Mouse (Mus musculus): ENCODE measurements at regions not wholly inside any gene's neighbourhood (a gene's known extent, or its start where the extent isn't known, plus 50 kb on each side); places are given as distances from the start of the nearest gene placed in this dataset.
A peak's percentile ranks its signal among the peaks of the same experiment; 100 is the strongest.

- no peaks in the 10 kb centered on the region for H3K9me3 ChIP-seq (ENCODE audit: control insufficient read depth, low read length)
- WGBS = 82% methylated on average over 5 of the region's 5 CpGs
- no peak for ATAC-seq (ENCODE audit: low FRiP score, low TSS enrichment)
- H3K4me3 ChIP-seq (replicated peaks; ENCODE audit: low read depth, low read length) = no peak overlapping the region
- H3K36me3 ChIP-seq (ENCODE audit: control insufficient read depth, insufficient read depth, low read length) = no peaks in the 10 kb centered on the region
- H3K4me2 ChIP-seq (ENCODE audit: low read length) = no peak overlapping the region
- H3K4me1 ChIP-seq (ENCODE audit: control insufficient read depth, insufficient read depth, low read length) = no peaks in the 10 kb centered on the region
- H3K27me3 ChIP-seq (ENCODE audit: control insufficient read depth, insufficient read depth, low read length) = no peaks in the 10 kb centered on the region
- no peak for DNase-seq
- H3K27ac ChIP-seq (replicated peaks; ENCODE audit: low read depth, low read length) = no peak overlapping the region
- no peak overlapping the region for H3K9ac ChIP-seq (replicated peaks; ENCODE audit: low read length)
Measured at GRCm38 (mm10) chr4:30933030-30933987, 1030.6 kb upstream of the Map3k7 start.

- no peak overlapping the region for H3K4me3 ChIP-seq (replicated peaks; ENCODE audit: low read depth, low read length)
- H3K9me3 ChIP-seq (ENCODE audit: control insufficient read depth, low read length) = no peaks in the 10 kb centered on the region
- no peaks in the 10 kb centered on the region for H3K36me3 ChIP-seq (ENCODE audit: control insufficient read depth, insufficient read depth, low read length)
- DNase-seq (peak; percentile 37), ATAC-seq (ENCODE audit: low FRiP score, low TSS enrichment) (no peak)
- WGBS = 62% methylated on average over 4 of the region's 4 CpGs
- H3K9ac ChIP-seq (replicated peaks; ENCODE audit: low read length) = no peak overlapping the region
- H3K4me1 ChIP-seq (ENCODE audit: control insufficient read depth, insufficient read depth, low read length) = no peaks in the 10 kb centered on the region
- no peaks in the 10 kb centered on the region for H3K27me3 ChIP-seq (ENCODE audit: control insufficient read depth, insufficient read depth, low read length)
- no peak overlapping the region for H3K4me2 ChIP-seq (ENCODE audit: low read length)
- no peak overlapping the region for H3K27ac ChIP-seq (replicated peaks; ENCODE audit: low read depth, low read length)
Measured at GRCm38 (mm10) chr4:30983611-30984010, 980.3 kb upstream of the Map3k7 start.

- Histone ChIP-seq H3K27me3 (ENCODE audit: control insufficient read depth, insufficient read depth, low read length) (no peaks in the 10 kb centered on the region), H3K4me3 (replicated peaks; ENCODE audit: low read depth, low read length) (no peak overlapping the region), H3K27ac (replicated peaks; ENCODE audit: low read depth, low read length) (no peak overlapping the region), H3K4me2 (ENCODE audit: low read length) (no peak overlapping the region), H3K4me1 (ENCODE audit: control insufficient read depth, insufficient read depth, low read length) (no peaks in the 10 kb centered on the region), H3K36me3 (ENCODE audit: control insufficient read depth, insufficient read depth, low read length) (no peaks in the 10 kb centered on the region), H3K9ac (replicated peaks; ENCODE audit: low read length) (no peak overlapping the region), H3K9me3 (ENCODE audit: control insufficient read depth, low read length) (no peaks in the 10 kb centered on the region)
- ATAC-seq (ENCODE audit: low FRiP score, low TSS enrichment) (no peak), DNase-seq (no peak)
Measured at GRCm38 (mm10) chr4:31012006-31012405, 951.9 kb upstream of the Map3k7 start.

- peaks cover 25% of the 10 kb centered on the region for H3K4me1 ChIP-seq (ENCODE audit: control insufficient read depth, insufficient read depth, low read length)
- ATAC-seq (ENCODE audit: low FRiP score, low TSS enrichment) = peak; percentile 65
- no peak overlapping the region for H3K9ac ChIP-seq (replicated peaks; ENCODE audit: low read length)
- no peak overlapping the region for H3K4me2 ChIP-seq (ENCODE audit: low read length)
- no peaks in the 10 kb centered on the region for H3K27me3 ChIP-seq (ENCODE audit: control insufficient read depth, insufficient read depth, low read length)
- no peak overlapping the region for H3K4me3 ChIP-seq (replicated peaks; ENCODE audit: low read depth, low read length)
- WGBS = 21% methylated on average over 6 of the region's 6 CpGs
- H3K27ac ChIP-seq (replicated peaks; ENCODE audit: low read depth, low read length) = peak overlapping the region; percentile 34; the same call in 1 of the 2 replicates
- H3K36me3 ChIP-seq (ENCODE audit: control insufficient read depth, insufficient read depth, low read length) = no peaks in the 10 kb centered on the region
- no peaks in the 10 kb centered on the region for H3K9me3 ChIP-seq (ENCODE audit: control insufficient read depth, low read length)
- DNase-seq = peak; percentile 66
Measured at GRCm38 (mm10) chr4:31052077-31052677, 911.7 kb upstream of the Map3k7 start.

GRCm38 (mm10) chr4:31076236-31076635, 887.7 kb upstream of the Map3k7 start:
- 91% methylated on average over 3 of the region's 3 CpGs for WGBS
- no peak for ATAC-seq (ENCODE audit: low FRiP score, low TSS enrichment)
- DNase-seq = no peak
- Histone ChIP-seq H3K27me3 (ENCODE audit: control insufficient read depth, insufficient read depth, low read length) (no peaks in the 10 kb centered on the region), H3K4me3 (replicated peaks; ENCODE audit: low read depth, low read length) (no peak overlapping the region), H3K36me3 (ENCODE audit: control insufficient read depth, insufficient read depth, low read length) (no peaks in the 10 kb centered on the region), H3K4me1 (ENCODE audit: control insufficient read depth, insufficient read depth, low read length) (no peaks in the 10 kb centered on the region), H3K9ac (replicated peaks; ENCODE audit: low read length) (no peak overlapping the region), H3K4me2 (ENCODE audit: low read length) (no peak overlapping the region), H3K9me3 (ENCODE audit: control insufficient read depth, low read length) (no peaks in the 10 kb centered on the region), H3K27ac (replicated peaks; ENCODE audit: low read depth, low read length) (no peak overlapping the region)

GRCm38 (mm10) chr4:31121586-31121985, 842.3 kb upstream of the Map3k7 start:
- DNase-seq (peak; percentile 37), ATAC-seq (ENCODE audit: low FRiP score, low TSS enrichment) (no peak)
- no peak overlapping the region for H3K27ac ChIP-seq (replicated peaks; ENCODE audit: low read depth, low read length)
- no peak overlapping the region for H3K4me3 ChIP-seq (replicated peaks; ENCODE audit: low read depth, low read length)
- no peaks in the 10 kb centered on the region for H3K4me1 ChIP-seq (ENCODE audit: control insufficient read depth, insufficient read depth, low read length)
- no peaks in the 10 kb centered on the region for H3K27me3 ChIP-seq (ENCODE audit: control insufficient read depth, insufficient read depth, low read length)
- H3K4me2 ChIP-seq (ENCODE audit: low read length) = no peak overlapping the region
- WGBS = 46% methylated on average over 8 of the region's 8 CpGs
- H3K36me3 ChIP-seq (ENCODE audit: control insufficient read depth, insufficient read depth, low read length) = no peaks in the 10 kb centered on the region
- H3K9ac ChIP-seq (replicated peaks; ENCODE audit: low read length) = no peak overlapping the region
- no peaks in the 10 kb centered on the region for H3K9me3 ChIP-seq (ENCODE audit: control insufficient read depth, low read length)

GRCm38 (mm10) chr4:31143166-31143565, 820.7 kb upstream of the Map3k7 start:
- no peak for DNase-seq
- Histone ChIP-seq H3K27ac (replicated peaks; ENCODE audit: low read depth, low read length) (no peak overlapping the region), H3K36me3 (ENCODE audit: control insufficient read depth, insufficient read depth, low read length) (no peaks in the 10 kb centered on the region), H3K4me2 (ENCODE audit: low read length) (no peak overlapping the region), H3K4me1 (ENCODE audit: control insufficient read depth, insufficient read depth, low read length) (no peaks in the 10 kb centered on the region), H3K9ac (replicated peaks; ENCODE audit: low read length) (no peak overlapping the region), H3K27me3 (ENCODE audit: control insufficient read depth, insufficient read depth, low read length) (no peaks in the 10 kb centered on the region), H3K4me3 (replicated peaks; ENCODE audit: low read depth, low read length) (no peak overlapping the region), H3K9me3 (ENCODE audit: control insufficient read depth, low read length) (no peaks in the 10 kb centered on the region)
- WGBS = 83% methylated on average over 1 of the region's 1 CpGs
- ATAC-seq (ENCODE audit: low FRiP score, low TSS enrichment) = no peak

- ATAC-seq (ENCODE audit: low FRiP score, low TSS enrichment) (no peak), DNase-seq (peak; percentile 21)
- H3K4me3 ChIP-seq (replicated peaks; ENCODE audit: low read depth, low read length) = no peak overlapping the region
- no peak overlapping the region for H3K9ac ChIP-seq (replicated peaks; ENCODE audit: low read length)
- H3K4me2 ChIP-seq (ENCODE audit: low read length) = no peak overlapping the region
- H3K9me3 ChIP-seq (ENCODE audit: control insufficient read depth, low read length) = no peaks in the 10 kb centered on the region
- no peaks in the 10 kb centered on the region for H3K27me3 ChIP-seq (ENCODE audit: control insufficient read depth, insufficient read depth, low read length)
- no peaks in the 10 kb centered on the region for H3K36me3 ChIP-seq (ENCODE audit: control insufficient read depth, insufficient read depth, low read length)
- H3K4me1 ChIP-seq (ENCODE audit: control insufficient read depth, insufficient read depth, low read length) = no peaks in the 10 kb centered on the region; the same call in 1 of the 2 replicates
- H3K27ac ChIP-seq (replicated peaks; ENCODE audit: low read depth, low read length) = no peak overlapping the region
- WGBS = 64% methylated on average over 4 of the region's 4 CpGs
Measured at GRCm38 (mm10) chr4:31167431-31167830, 796.5 kb upstream of the Map3k7 start.

GRCm38 (mm10) chr4:31168357-31168756, 795.5 kb upstream of the Map3k7 start:
- ATAC-seq (ENCODE audit: low FRiP score, low TSS enrichment) (no peak), DNase-seq (no peak)
- no peaks in the 10 kb centered on the region; the same call in 1 of the 2 replicates for H3K4me1 ChIP-seq (ENCODE audit: control insufficient read depth, insufficient read depth, low read length)
- H3K27me3 ChIP-seq (ENCODE audit: control insufficient read depth, insufficient read depth, low read length) = no peaks in the 10 kb centered on the region
- WGBS = 70% methylated on average over 4 of the region's 4 CpGs
- no peak overlapping the region for H3K27ac ChIP-seq (replicated peaks; ENCODE audit: low read depth, low read length)
- H3K36me3 ChIP-seq (ENCODE audit: control insufficient read depth, insufficient read depth, low read length) = no peaks in the 10 kb centered on the region
- H3K9ac ChIP-seq (replicated peaks; ENCODE audit: low read length) = no peak overlapping the region
- H3K4me2 ChIP-seq (ENCODE audit: low read length) = no peak overlapping the region
- no peak overlapping the region for H3K4me3 ChIP-seq (replicated peaks; ENCODE audit: low read depth, low read length)
- no peaks in the 10 kb centered on the region for H3K9me3 ChIP-seq (ENCODE audit: control insufficient read depth, low read length)

Measured in midbrain, embryonic 14.5 days (tissue).